Mouse (Mus musculus) urinary bladder, postnatal 4 days (tissue): Measurements from ENCODE around the gene Mpp2.

Experiments used
- DNase-seq, 2 experiments: peaks; one replicate each; pipeline ENCODE4 v3.0.0; 2021 to 2022; ENCODE audit warnings: low spot score in 2 of 2

The Mpp2 gene

DNA sequence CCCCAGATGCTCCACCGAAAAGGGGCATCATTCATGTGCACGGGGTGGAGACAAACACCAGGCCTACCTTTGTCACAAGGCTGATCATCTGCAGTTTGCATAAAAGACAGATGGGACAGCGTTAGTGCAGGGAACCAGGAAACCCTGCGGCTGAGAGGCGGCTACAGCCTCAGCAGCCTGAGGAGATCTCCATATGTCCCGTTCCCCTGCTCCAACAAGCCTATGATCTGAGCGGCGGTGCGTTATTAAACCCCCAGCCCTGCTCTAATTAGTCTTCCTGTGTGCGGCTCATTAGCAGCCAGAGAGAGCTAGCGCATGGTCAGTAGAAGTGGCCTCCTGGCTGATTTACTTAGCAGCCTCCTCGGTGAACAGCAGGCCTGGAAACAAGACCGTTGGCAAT is 78.2 kb downstream of the Mpp2 start:
- no peak for DNase-seq

- DNase-seq, result no peak
Measured at GRCm38 (mm10) chr11:102008954-102009637, 79.2 kb downstream of the Mpp2 start.

DNA sequence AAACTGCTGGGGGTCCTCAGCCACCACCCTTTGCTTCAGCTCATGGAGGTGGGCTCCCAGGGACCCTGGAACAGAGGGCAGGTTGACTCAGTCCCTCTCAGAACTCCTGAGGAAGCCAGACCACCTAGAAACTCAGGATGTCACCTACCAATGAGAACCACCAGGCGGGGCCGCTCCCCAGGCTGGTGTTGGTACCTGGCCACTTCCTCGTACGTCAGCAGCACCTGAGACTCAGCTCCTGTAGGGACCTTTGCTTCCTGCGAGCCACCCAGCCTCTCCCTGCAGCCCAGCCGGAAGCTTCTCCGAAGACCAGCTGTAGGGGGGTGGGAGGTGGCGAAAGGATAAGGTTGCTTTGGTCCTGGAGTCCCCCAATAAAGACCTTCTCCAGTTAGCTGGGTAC is 79.9 kb downstream of the Mpp2 start:
- DNase-seq, result no peak
